Mouse (Mus musculus): Measurements from ENCODE around the gene Gm10799. TPM values are rescaled to one million over a fixed set of nuclear protein-coding genes. Genes with fewer than 3 reads are reported as not detected.
A peak's percentile ranks its signal among the peaks of the same experiment; 100 is the strongest.
"Not testable (repeated sequence)": the region's sequence is repeated elsewhere in the genome, so short reads cannot be mapped to it uniquely, and the experiment has no call there.

The Gm10799 gene
- total RNA-seq, 2 experiments from 2014 or later: not detected

DNA sequence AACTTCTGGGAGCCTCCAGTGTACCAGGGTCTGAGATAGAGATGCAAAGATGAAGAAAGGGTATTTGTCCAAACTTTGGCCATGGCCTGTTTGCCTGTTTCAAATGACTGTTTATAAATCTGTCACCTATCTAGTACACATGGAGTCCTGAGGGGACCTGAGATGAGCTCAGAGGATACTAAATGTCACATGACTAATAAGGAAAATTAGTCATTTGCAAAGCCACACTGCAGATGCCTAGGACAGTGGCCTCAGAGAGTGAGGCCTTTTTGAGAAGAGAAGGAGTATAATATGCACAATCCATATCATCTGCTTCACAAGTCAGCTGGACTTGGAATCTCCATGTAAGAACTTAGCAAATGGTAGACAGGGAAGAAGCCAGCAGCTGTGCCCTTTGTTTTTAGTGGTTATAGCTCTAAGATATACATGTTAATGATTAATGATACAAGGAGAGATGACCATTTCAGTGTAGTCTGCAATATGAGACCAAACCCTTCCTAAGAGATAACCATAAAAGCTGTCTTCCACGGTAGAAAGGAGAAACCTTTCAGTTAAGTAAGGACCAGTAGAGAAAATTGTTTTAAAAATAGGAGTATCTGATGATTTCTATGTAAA is 13.2 kb upstream of the Gm10799 start:
- DNase-seq; intact Hi-C loops (cut with DNase I): not testable (repeated sequence)

GRCm38 (mm10) chr2:104078285-104078684 is 9.9 kb upstream of the Gm10799 start:
- DNase-seq; intact Hi-C loops (cut with DNase I): not testable (repeated sequence)

- intact Hi-C loops (cut with DNase I): no loop called here
Measured at GRCm38 (mm10) chr2:104069704-104070185, 1.4 kb upstream of the Gm10799 start, which contains the start of gene Cd59b. Cd59b (plus strand) TSS chr2:104069849.

GRCm38 (mm10) chr2:104065526-104065925 is 2.8 kb downstream of the Gm10799 start, which contains the start of gene Gm10912:
Gm10912 (plus strand) TSS chr2:104065826.
- intact Hi-C loops (cut with DNase I): not testable (repeated sequence)

More at GRCm38 (mm10) chr2:104069704-104070185, 1.4 kb upstream of the Gm10799 start, which contains the start of gene Cd59b:
- DNase-seq: peak; percentile 28 to 40

DNA sequence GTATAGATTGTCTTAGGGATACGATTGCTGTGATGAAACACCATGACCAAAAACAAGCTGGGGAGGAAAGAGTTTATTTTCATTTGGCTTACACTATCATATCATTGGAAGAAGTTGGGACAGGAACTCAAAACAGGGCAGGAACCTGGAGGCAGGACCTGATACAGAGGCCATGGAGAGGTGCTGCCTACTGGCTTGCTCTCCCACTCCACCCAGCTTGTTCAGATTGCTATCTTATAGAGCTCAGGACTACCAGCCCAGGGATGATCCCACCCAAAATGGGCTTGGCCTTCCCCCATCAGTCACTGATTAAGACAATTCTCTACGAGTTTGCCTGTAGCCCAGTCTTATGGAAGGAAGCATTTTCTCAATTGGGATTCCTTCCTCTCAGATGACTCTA is 4.2 kb downstream of the Gm10799 start:
- no peak for DNase-seq
- intact Hi-C loops (cut with DNase I): no loop called here

More at GRCm38 (mm10) chr2:104065526-104065925, 2.8 kb downstream of the Gm10799 start, which contains the start of gene Gm10912:
- DNase-seq: not testable (repeated sequence)

DNA sequence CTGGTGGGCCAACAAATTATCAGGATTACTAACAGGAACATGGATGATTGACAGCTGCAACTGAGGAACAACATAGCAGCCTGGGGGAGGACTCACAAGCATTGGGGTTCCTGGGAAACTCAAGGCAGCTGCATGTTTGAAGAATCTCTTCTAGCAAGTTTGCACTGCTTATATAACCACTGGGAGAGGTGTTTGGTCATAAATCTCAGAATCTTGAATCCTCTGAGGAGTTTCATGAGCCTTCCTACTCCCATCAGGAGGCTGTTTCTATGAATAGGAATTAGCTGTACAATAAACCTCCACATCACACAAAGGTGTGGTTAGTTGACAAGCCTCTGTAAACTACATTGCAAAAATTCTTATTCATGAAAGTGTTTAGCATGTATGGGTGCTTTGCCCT is 5.7 kb downstream of the Gm10799 start:
- intact Hi-C loops (cut with DNase I): no loop called here
- DNase-seq: no peak

GRCm38 (mm10) chr2:104060996-104061395 is 7.4 kb downstream of the Gm10799 start:
- DNase-seq: no peak
- intact Hi-C loops (cut with DNase I): no loop called here

GRCm38 (mm10) chr2:104059786-104060185 is 8.6 kb downstream of the Gm10799 start:
- intact Hi-C loops (cut with DNase I): no loop called here
- DNase-seq: no peak

DNA sequence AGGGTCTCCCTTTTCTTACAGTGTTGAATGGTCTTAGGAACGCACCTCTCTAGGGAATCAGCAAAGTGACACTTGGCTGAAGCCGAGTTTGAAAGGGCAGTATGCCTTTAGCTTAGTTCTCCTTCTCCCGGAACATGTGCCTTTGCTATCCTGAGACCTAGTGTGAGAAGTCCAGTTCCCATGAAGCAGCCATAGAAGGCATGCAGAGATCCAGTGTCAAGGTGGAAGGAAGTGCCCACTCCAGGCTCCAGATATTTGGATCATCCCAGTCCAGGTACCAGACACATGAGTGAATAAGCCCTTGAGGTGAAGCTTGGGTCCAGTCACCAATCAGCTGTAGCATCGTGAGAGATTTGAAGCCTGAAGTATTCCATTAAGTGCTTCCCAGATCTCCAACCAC is 9.4 kb downstream of the Gm10799 start:
- no peak for DNase-seq
- intact Hi-C loops (cut with DNase I): no loop called here

DNA sequence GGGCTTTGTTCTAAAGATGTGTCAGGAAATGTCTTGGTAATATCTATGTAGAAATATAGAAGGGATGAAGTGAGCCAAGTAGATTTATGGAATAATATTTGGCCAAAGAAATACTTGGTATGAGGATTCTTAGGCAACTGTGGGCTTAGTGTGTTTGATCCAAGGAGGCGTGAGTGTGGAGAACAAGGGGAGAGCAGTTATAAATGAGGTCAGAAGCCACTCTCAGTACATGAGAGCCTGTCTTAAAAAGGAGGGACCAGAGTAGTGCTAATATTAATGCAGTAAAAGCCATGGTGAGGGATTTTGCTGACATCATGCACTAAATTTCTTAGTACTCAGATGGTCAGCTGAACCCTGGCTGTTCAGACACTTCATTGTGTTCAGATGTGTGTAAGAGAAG is 10.0 kb downstream of the Gm10799 start:
- intact Hi-C loops (cut with DNase I): no loop called here
- DNase-seq: no peak

- no peak for DNase-seq
- intact Hi-C loops (cut with DNase I): no loop called here
Measured at GRCm38 (mm10) chr2:104044479-104045080, 23.8 kb downstream of the Gm10799 start.

DNA sequence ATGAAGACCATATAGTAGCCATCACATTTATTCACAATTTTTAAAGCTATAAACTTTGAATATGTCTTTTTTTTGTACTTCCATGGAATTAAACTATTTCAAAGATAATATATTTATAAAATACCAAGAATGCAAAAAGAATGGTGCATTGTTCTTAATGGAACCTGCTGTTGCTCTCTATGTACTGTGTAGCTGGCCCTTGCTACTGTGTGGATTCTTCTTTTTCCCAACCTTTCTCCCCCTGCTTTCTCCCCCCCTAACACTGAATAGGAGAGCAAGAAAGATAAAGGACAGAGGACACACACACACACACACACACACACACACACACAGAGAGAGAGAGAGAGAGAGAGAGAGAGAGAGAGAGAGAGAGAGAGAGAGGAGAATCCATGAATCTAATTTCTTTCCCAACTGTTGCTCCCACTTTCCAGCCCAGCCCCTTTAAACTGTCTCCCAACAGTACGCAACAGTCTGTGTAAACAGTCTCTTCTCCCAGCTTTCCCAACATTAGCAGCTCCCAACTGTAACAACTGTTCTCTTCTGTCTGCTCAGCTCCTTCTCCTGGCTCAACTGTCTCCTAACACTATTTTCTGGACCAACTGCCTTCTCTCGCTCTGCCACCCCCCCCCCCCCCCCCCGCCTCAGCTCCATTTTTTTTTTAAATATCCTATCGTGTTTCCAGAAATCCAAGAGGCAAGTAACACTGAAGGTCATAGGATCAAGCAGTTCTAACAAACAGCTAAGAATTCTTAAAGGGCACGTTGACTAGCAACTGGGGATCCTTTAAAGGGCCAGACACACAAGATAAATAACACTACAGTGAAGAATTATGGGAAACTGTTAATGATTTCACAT is 24.5 kb downstream of the Gm10799 start:
- no peak for DNase-seq
- intact Hi-C loops (cut with DNase I): no loop called here

GRCm38 (mm10) chr2:104042766-104043165 is 25.6 kb downstream of the Gm10799 start:
- intact Hi-C loops (cut with DNase I): no loop called here
- DNase-seq: no peak

- no peak for DNase-seq
- intact Hi-C loops (cut with DNase I): no loop called here
Measured at GRCm38 (mm10) chr2:104041632-104042031, 26.7 kb downstream of the Gm10799 start.

- no peak for DNase-seq
- intact Hi-C loops (cut with DNase I): loop anchor here (10.0 kb wide), 2 partner anchors 57 to 547 kb away; partner anchors contain the start of gene Cd59a
Measured at GRCm38 (mm10) chr2:104038236-104038635, 30.1 kb downstream of the Gm10799 start.

DNA sequence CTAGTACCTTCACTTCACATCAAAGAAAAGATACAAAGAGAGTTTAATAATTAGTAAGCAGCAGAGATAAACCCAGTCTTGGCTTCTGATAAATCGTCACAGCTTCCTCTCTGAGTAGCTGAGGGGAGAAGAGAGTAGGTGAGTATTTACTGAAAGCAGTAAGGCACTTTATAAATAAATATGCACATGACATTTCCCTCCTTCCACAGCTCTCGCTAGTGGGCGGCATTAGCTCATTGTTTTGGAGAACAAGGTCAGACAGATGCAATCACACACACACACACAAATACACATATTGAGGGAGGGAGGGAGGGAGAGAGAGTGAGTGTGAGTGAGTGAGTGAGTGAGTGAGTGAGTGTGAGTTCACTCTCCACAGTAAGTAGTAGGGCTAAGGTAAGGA is 32.0 kb downstream of the Gm10799 start:
- DNase-seq: no peak
- intact Hi-C loops (cut with DNase I): loop anchor here (2.0 to 10.0 kb wide), 3 partner anchors 58 to 548 kb away; partner anchors contain the start of gene Cd59a

DNA sequence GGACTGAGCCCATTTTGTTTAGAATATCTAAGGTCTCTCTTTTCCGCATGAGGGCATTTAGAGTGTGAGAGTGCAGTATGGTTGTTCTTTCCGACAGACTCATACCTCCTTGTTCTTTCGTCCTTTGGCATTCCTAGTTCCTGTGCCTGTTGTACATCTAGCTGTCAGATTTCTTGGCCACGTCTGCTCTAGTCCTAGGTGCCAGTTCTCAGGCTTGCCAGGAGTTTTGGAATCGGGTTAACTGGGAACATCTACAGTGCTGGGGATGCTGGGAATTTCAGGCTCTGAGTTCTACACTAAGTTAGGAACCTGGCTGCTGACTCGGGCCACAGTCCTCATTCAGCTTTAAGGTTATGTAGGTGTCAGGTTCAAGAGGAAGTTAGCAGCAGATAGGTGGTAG is 32.8 kb downstream of the Gm10799 start:
- DNase-seq: peak; percentile 7 to 42
- intact Hi-C loops (cut with DNase I): loop anchor here (10.0 kb wide), 2 partner anchors 59 to 549 kb away; partner anchors contain the start of gene Cd59a

- intact Hi-C loops (cut with DNase I): loop anchor here (10.0 kb wide), 2 partner anchors 60 to 550 kb away; partner anchors contain the start of gene Cd59a
- peak; percentile 67 to 79 for DNase-seq
Measured at GRCm38 (mm10) chr2:104034832-104035472, 33.4 kb downstream of the Gm10799 start.

- intact Hi-C loops (cut with DNase I): loop anchor here (10.0 kb wide), 2 partner anchors 63 to 553 kb away; partner anchors contain the start of gene Cd59a
- no peak for DNase-seq
Measured at GRCm38 (mm10) chr2:104032056-104032455, 36.3 kb downstream of the Gm10799 start.

DNA sequence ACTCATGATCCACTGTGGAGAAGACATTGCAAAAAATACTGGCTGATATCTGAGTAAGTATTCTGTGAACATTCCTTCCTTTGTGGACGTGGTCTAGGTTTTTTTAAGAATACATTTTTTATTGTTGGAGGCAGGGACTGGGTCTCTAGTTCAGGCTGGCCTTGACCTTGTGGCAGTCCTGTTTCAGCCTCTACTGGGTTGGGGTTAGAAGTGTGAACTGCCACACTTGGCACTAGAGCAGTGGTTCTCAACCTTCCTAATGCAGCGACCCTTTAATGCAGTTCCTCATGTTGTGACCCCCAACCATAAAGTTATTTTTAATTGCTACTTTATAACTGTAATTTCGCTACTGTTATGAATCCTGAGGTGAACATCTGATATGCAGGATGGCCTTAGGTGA is 38.0 kb downstream of the Gm10799 start:
- DNase-seq: no peak
- intact Hi-C loops (cut with DNase I): loop anchor here (10.0 kb wide), 2 partner anchors 64 to 554 kb away; partner anchors contain the start of gene Cd59a

All from heart, postnatal 14 days (tissue).